Mouse (Mus musculus): ENCODE results near the gene Cc2d2a. TPM values are rescaled to one million over a fixed set of nuclear protein-coding genes. Genes with fewer than 3 reads are reported as not detected.

Cc2d2a gene
- total RNA-seq, 2 experiments from 2014 or later: 13.3 to 13.5 TPM

GRCm38 (mm10) chr5:43721538-43722451, 59.6 kb downstream of the Cc2d2a start:
- DNase-seq (ENCODE audit: low spot score in 2 of 2): no peak
- intact Hi-C loops (cut with DNase I): no loop called here

GRCm38 (mm10) chr5:43722452-43722783, 60.3 kb downstream of the Cc2d2a start:
- intact Hi-C loops (cut with DNase I): no loop called here
- DNase-seq (ENCODE audit: low spot score in 2 of 2): no peak

DNA sequence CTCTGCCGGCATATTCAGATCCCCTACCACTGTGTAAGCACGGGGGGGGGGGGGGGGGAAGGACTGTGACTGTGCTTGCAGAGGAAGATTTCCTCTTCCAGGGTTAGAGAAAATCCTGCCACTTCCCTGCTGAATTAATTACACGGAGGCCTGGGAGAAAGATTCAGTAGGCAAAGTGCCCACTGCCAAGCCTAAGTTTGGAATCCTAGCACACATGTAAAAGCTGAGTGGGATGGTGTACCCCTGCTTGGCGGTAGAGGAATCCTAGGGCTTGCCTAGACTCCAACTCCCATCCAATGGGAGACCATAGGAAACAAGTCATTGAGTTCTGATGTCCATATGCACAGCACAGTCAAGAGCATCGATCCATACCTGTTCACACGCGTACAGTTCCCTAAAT, 61.7 kb downstream of the Cc2d2a start:
- intact Hi-C loops (cut with DNase I): no loop called here
- peak in 1 of 2 experiments; percentile 69 for DNase-seq (ENCODE audit: low spot score in 2 of 2)

DNA sequence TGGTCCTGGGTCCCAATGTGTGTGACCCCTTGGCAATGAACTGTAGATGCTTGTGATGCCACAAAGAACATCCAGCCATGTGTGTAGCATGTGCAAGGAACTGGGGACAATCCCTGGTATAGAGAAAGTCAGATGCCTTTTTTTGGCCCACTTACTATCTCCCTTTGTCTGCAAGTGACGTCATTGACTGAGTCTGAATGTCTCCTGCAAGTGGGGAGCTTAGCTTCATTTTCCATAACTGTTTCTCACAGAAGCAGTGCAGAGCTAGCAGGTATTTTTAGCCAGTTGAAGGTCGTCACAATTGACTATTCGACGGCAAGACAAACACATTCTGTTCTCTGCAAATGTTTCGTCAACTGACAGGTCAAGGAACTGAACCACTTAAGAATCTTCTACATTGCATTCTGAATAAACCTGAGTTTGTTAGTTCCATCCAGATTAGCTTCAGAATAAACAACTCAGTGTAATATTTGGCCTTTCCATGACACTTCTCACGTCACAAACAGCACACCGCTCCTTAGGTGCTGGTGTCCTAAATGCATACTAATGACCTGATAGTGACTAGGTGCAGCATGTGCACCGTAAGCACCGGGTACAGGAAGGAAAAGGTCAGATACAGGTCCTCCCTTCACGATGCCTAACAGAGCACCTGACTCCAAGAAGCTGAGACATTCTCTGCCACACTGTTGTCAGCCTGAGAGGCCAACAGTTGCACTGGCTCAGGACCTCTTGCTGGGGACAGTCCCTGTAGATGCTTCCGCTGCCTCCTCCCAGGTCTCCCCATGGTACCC, 66.4 kb downstream of the Cc2d2a start:
- DNase-seq (ENCODE audit: low spot score in 2 of 2): peak in 1 of 2 experiments; percentile 71
- intact Hi-C loops (cut with DNase I): no loop called here

- DNase-seq (ENCODE audit: low spot score in 2 of 2): peak; percentile 32 to 85
- intact Hi-C loops (cut with DNase I): loop anchor here (5.0 kb wide), 1 partner anchor 135 kb away; the partner anchor contains the start of gene Cd38
Measured at GRCm38 (mm10) chr5:43732381-43732780, 70.2 kb downstream of the Cc2d2a start.

- no peak for DNase-seq (ENCODE audit: low spot score in 2 of 2)
- intact Hi-C loops (cut with DNase I): no loop called here
Measured at GRCm38 (mm10) chr5:43744187-43744586, 82.0 kb downstream of the Cc2d2a start.

GRCm38 (mm10) chr5:43745156-43745555, 83.0 kb downstream of the Cc2d2a start:
- intact Hi-C loops (cut with DNase I): no loop called here
- no peak for DNase-seq (ENCODE audit: low spot score in 2 of 2)

DNA sequence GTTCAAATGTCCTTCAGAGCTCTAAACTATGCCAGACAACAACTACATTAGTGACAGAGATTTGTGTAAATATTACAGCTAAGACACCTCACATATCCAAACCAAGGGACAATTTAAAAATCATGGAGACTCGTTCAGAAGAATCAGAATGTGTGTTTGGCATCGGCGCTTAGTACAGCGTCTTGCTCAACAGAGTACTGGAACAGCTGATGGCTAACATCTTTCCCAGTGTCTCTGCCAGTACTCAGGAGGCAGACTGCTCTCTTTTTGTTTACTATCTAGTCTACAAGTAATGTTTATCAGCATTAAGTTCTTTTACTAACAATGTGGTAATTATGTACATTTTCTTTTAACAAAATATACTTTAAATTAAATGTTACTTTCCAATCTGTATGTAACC, 85.9 kb downstream of the Cc2d2a start:
- DNase-seq (ENCODE audit: low spot score in 2 of 2): no peak
- intact Hi-C loops (cut with DNase I): no loop called here

GRCm38 (mm10) chr5:43749092-43749491, 86.9 kb downstream of the Cc2d2a start:
- no peak for DNase-seq (ENCODE audit: low spot score in 2 of 2)
- intact Hi-C loops (cut with DNase I): no loop called here

GRCm38 (mm10) chr5:43770618-43771354, 108.6 kb downstream of the Cc2d2a start:
- intact Hi-C loops (cut with DNase I): no loop called here
- DNase-seq (ENCODE audit: low spot score in 2 of 2): peak; percentile 17 to 64

GRCm38 (mm10) chr5:43771555-43771954, 109.4 kb downstream of the Cc2d2a start:
- no peak for DNase-seq (ENCODE audit: low spot score in 2 of 2)
- intact Hi-C loops (cut with DNase I): no loop called here

- intact Hi-C loops (cut with DNase I): no loop called here
Measured at GRCm38 (mm10) chr5:43776407-43776806, 114.3 kb downstream of the Cc2d2a start.

DNA sequence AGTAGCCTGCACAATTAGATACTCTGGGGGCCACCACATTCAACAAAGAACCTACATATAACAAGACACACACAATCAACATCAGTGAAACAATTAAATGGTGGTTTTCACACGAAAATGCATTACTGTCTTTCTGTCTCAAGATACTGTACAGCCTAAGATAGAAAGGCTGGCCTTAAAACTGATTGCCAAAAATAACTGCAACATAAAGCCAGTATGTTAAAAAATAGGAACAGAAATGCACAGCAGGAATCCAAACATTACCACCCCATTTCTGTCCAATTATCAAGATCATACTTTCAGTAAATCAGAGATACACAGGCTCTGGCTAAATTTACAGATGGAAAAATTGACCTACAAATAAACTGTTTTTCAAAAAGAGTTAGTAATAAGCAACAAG, 114.8 kb downstream of the Cc2d2a start:
- intact Hi-C loops (cut with DNase I): no loop called here
- no peak for DNase-seq (ENCODE audit: low spot score in 2 of 2)

More at GRCm38 (mm10) chr5:43776407-43776806, 114.3 kb downstream of the Cc2d2a start:
- DNase-seq (ENCODE audit: low spot score in 2 of 2): no peak

- intact Hi-C loops (cut with DNase I): no loop called here
- DNase-seq (ENCODE audit: low spot score in 2 of 2): no peak
Measured at GRCm38 (mm10) chr5:43778583-43778982, 116.4 kb downstream of the Cc2d2a start.

DNA sequence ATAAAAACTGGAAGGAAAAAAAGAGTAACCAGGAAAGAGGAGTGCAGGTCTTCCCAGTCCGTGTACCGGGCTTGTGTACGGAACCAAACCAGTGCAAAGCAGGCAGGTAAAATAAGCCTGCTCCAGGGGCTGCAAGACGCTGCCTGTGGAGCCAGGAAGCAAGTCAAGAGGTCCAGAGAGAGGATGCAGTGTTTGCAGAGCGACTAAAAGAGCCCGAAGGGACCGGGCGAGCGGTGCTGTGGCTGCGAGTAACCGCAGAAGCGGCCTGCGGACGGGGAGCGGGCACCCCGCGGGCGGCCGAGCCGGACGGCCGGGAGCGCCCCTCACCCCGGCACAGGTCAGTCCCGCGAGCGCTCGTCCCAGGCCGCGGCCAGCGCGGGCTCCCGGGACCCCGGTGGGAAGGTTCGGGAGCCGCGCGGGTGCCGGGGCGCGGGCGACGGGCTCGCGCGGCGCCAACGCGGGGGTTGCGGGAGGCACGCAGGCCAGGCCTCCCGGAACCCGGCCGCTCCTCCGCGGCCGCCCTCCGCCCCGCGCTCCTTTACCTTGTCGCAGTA, 119.4 kb downstream of the Cc2d2a start:
- intact Hi-C loops (cut with DNase I): no loop called here

GRCm38 (mm10) chr5:43781977-43782930, 120.1 kb downstream of the Cc2d2a start:
- peak; percentile 77 to 84 for DNase-seq (ENCODE audit: low spot score in 2 of 2)
- intact Hi-C loops (cut with DNase I): no loop called here

More for the DNA sequence above, 119.4 kb downstream of the Cc2d2a start:
- peak in 1 of 2 experiments; percentile 13 for DNase-seq (ENCODE audit: low spot score in 2 of 2)

GRCm38 (mm10) chr5:43783996-43784395, 121.8 kb downstream of the Cc2d2a start:
- intact Hi-C loops (cut with DNase I): no loop called here
- DNase-seq (ENCODE audit: low spot score in 2 of 2): no peak

DNA sequence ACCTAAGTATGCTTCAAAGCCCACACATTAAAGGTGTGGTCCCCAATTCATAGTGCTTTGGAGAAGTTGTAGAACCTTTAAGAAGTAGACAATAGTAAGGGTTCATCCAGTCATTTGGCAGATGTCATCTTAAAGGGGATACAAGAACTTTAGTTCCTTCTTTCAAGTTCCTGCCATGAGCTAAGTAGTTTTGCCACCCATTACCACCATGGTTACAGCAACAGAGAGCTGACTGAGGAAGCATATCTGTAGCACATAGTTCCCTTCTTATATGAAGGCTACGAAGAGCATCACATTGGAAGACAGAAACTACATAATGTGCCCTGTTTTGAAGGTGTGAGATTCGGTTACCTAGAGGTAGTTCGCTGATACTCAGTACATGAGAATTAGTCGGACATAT, 124.5 kb downstream of the Cc2d2a start:
- intact Hi-C loops (cut with DNase I): no loop called here
- DNase-seq (ENCODE audit: low spot score in 2 of 2): no peak
